In genomic region chr9:52243032-52243431, GRCm38 (mm10) we compare ENCODE assay signal across 27 mouse cellular contexts.
DNase-seq lines count a peak whose midpoint lies in the region; ATAC-seq and TF ChIP-seq lines count a peak whose summit lies in the region.
"Had no signal": no experiment of that assay in that cellular context is flagged by ENCODE, and none has a peak within 500 bp of the region (broad histone marks: within the 10 kb centered on the region; RNA-seq: fewer than 3 reads in every experiment).

No protein-coding gene starts in this region.

- 88% methylated on average over 2 of the region's 2 CpGs for whole genome bisulfite sequencing in heart, embryonic 10.5 days

- ATAC-seq in G1E (ENCODE audit: extremely low read depth, insufficient number of reproducible peaks, low FRiP score, poor library complexity, severe bottlenecking) = peak; percentile 45
- ATAC-seq in common myeloid progenitor, adult 5-6 weeks (replicated peaks; ENCODE audit: low read depth, poor library complexity, severe bottlenecking) = peak; percentile 84
- ATAC-seq in megakaryocyte-erythroid progenitor cell, adult 5-6 weeks (replicated peaks; ENCODE audit: low FRiP score, low TSS enrichment, poor library complexity, severe bottlenecking) = peak; percentile 34; the same call in 1 of the 2 replicates
- ATAC-seq: activated CD4-positive, CD25-positive, alpha-beta regulatory T cell, adult 4 months; forebrain, embryonic 13.5 days; forebrain, embryonic 16.5 days; hindbrain, embryonic 16.5 days; intestine, embryonic 15.5 days had no signal

- H3K27ac ChIP-seq in heart, embryonic 10.5 days = 0 out of 2 replicates have a peak overlapping the region, but pooled peaks have one; percentile 36
- H3K27ac ChIP-seq: forebrain, embryonic 10.5 days; forebrain, embryonic 13.5 days; heart, embryonic 13.5 days; hindbrain, embryonic 10.5 days; intestine, embryonic 15.5 days had no signal

- no peaks in the 10 kb centered on the region for H3K27me3 ChIP-seq in heart, embryonic 10.5 days (ENCODE audit: insufficient read depth, poor library complexity, severe bottlenecking)
- peaks cover 45% of the 10 kb centered on the region for H3K27me3 ChIP-seq in G1E (ENCODE audit: insufficient read depth, low read length)
- H3K27me3 ChIP-seq: forebrain, embryonic 13.5 days; heart, embryonic 13.5 days; hindbrain, embryonic 13.5 days; intestine, embryonic 15.5 days had no signal

- no peak overlapping the region for H3K4me3 ChIP-seq in heart, embryonic 10.5 days
- no peak overlapping the region for H3K4me3 ChIP-seq in G1E (ENCODE audit: low read depth, low read length)
- H3K4me3 ChIP-seq: forebrain, embryonic 10.5 days; forebrain, embryonic 13.5 days; heart, embryonic 13.5 days; hindbrain, embryonic 10.5 days; hindbrain, embryonic 13.5 days; intestine, embryonic 15.5 days had no signal

- no peak for DNase-seq in heart, embryonic 10.5 days (ENCODE audit: low spot score)
- no peak for DNase-seq in heart, postnatal 4 days
- no peak for DNase-seq in G1E (ENCODE audit: low spot score)
- DNase-seq in thymus, postnatal 4 days = no peak
- no peak for DNase-seq in adrenal gland, adult 18-20 months (ENCODE audit: low spot score in 2 of 2)
- DNase-seq: adrenal gland, adult 2 months; adrenal gland, postnatal 25 days; cerebellum, adult 11-12 months; cerebellum, adult 8-10 months; cerebellum, postnatal 10 days; cerebellum, postnatal 36 days; gastrocnemius, postnatal 10 days; gastrocnemius, postnatal 36 days; heart, adult 18-20 months; heart, postnatal 14 days; kidney, adult 11 months had no signal

- no peak for TF ChIP-seq CTCF in G1E (IDR thresholded peaks at IDR 0.05; ENCODE audit: low read depth, low read length)

- H3K36me3 ChIP-seq in heart, embryonic 10.5 days = no peaks in the 10 kb centered on the region
- no peaks in the 10 kb centered on the region for H3K36me3 ChIP-seq in G1E (replicated peaks)
- H3K36me3 ChIP-seq: forebrain, embryonic 10.5 days; heart, embryonic 13.5 days; hindbrain, embryonic 10.5 days; hindbrain, embryonic 13.5 days; intestine, embryonic 15.5 days had no signal

- peaks cover 16% of the 10 kb centered on the region; the same call in 1 of the 2 replicates for H3K4me1 ChIP-seq in heart, embryonic 10.5 days
- H3K4me1 ChIP-seq in G1E (ENCODE audit: insufficient read depth, low read depth, low read length) = peaks cover 16% of the 10 kb centered on the region
- H3K4me1 ChIP-seq: forebrain, embryonic 10.5 days; hindbrain, embryonic 10.5 days; intestine, embryonic 15.5 days had no signal

- H3K9me3 ChIP-seq in heart, embryonic 10.5 days = no peaks in the 10 kb centered on the region
- H3K9me3 ChIP-seq in G1E (replicated peaks) = no peaks in the 10 kb centered on the region
- H3K9me3 ChIP-seq: forebrain, embryonic 10.5 days; forebrain, embryonic 13.5 days; heart, embryonic 13.5 days; hindbrain, embryonic 10.5 days; hindbrain, embryonic 13.5 days; intestine, embryonic 15.5 days had no signal

Comparison
In these comparisons a context has a peak if more than half of its experiments do, and no peak if none do; other contexts are left out.
1. ATAC-seq: peak in every context shown above with its lines; median percentile 84 in common myeloid progenitor, adult 5-6 weeks; 45 in G1E; 34 in megakaryocyte-erythroid progenitor cell, adult 5-6 weeks.